Mouse (Mus musculus) right cerebral cortex, postnatal 14 days (tissue): ENCODE measurements around the gene Mdm2.
A peak's percentile ranks its signal among the peaks of the same experiment; 100 is the strongest.

Experiments used
- DNase-seq: peaks from one replicate; pipeline ENCODE4 v3.0.0; 2022

Gene Mdm2

DNA sequence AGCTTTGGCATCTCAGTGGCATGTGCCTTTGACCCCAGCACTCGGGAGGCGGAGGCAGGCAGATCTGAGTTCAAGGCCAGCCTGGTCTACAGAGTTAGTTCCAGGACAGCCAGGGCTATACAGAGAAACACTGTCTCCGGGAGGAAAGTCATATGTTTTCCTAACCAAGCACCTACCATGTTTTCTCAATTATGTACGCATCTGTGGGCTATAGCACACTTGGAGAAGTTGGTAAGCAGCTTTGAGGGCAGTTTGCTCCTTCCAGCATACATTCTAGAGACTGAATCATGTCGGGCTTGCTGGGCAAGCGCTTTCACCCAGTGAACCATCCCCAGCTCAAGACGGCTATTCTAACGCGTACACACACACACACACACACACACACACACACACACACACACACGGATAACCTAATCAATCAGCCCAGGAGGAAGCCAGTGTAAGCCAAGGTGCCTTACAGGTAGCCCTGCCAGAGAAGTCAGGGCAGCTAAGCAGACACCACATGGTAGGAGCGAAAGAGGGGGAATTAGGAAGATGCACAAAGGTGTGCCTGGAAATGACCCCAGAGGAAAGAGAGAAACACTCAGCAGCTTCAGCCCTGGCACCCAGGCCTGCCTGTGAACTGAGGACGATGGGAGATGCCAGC, 29.6 kb downstream of the Mdm2 start:
- DNase-seq: no peak

DNA sequence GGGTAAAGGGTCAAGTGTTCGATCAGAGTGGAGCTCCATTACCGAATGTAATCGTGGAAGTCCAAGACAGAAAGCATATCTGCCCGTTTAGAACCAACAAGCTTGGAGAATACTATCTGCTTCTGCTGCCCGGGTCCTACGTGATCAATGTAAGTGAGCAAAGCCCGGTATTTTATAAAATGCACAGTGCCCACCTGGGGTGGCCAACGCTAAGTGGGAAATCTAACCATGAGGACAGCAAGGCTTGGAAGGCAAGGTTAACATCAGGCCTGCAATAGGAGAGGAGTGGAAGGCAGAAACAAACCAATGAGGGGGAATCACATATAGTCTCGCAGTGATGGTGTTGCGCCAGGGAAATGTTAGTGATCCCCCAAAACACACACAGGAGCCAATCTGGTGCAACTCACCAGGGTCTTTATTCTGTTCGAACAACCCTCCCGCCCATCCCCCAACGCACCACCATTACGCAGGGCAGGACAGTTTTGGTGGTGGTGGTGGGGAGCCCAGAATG, 30.5 kb downstream of the Mdm2 start:
- DNase-seq: no peak

DNA sequence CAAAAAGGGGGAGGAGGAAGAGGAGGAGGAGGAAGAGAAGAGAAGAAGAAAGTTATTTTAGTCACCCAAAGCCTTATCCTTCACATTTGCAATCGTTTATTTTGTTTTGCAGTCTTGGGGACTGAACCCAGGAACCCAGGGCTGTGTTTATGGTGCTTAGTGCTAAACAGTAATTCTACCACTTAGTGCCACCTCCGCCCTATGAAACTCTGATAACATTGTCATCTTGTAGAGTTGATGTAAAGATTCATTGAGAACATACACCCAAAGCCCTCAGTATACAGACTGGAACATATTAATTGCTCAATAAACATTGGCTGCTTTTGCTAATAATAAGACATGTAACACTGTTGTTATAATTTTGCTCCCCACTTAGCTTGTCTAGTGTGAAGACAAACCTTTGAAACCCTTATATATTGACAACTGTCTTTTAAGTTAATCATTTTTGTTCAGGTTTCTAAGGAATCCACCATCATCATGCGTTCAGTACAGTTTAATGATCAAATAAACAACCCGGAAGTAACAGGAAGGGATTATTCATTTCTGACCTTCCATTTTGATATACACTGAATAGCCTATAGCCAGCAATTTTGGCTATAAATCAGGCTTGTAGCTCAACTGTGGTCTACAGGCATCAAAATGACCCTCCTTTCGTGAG, 31.4 kb downstream of the Mdm2 start:
- DNase-seq: no peak

DNA sequence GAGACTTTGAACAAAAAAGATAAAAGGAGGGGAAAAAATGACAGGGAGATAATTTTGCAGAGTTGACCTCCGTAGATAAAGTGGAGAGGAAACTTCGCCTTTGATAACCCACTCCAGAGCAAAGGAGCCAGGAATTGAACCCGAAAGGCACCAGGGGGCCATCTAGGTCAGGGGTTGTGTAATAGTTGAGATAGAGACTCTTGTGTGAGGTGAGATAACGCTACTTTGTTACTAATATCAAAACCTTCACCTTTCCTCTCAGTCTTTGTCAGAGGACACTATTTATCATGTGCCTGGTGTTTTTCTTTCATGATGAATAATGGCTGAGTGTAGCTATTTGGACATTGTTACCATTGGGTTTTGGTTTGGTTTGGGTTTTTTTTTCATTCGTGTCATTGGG, 32.2 kb downstream of the Mdm2 start:
- no peak for DNase-seq

DNA sequence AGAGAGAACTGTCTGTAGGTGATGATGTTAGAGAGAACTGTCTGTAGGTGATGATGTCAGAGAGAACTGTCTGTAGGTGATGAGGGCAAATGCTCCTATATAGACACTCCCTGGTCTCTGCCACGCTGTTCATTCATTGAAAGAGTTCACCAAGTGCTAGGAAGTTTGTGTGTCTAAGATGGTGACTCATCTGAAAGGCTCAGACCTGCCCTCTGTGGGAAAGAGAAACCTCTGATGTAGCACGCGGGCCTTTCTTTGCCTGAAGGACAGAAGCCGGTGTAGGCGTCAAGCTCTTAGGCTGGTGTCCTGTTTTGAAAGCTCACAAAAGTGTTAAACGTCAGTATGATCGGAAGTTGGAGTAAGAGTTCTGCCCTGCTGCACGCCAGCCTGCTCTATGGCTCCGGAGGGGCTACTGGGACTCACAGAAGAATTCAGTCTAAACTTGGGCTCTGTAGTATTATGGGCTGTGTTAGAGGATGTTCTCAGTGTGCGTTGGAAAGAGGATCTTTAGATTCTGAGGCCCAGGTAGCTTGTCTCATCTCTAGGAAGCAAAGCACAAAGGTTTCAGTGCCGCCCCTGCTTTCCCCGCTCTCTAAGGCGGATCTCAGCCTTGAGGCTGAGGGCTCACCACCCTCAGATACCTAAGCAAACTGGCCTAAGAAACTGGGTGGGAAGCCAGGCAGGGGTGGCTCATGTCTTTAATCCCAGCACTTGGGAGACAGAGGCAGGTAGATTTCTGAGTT, 32.9 kb downstream of the Mdm2 start:
- no peak for DNase-seq

DNA sequence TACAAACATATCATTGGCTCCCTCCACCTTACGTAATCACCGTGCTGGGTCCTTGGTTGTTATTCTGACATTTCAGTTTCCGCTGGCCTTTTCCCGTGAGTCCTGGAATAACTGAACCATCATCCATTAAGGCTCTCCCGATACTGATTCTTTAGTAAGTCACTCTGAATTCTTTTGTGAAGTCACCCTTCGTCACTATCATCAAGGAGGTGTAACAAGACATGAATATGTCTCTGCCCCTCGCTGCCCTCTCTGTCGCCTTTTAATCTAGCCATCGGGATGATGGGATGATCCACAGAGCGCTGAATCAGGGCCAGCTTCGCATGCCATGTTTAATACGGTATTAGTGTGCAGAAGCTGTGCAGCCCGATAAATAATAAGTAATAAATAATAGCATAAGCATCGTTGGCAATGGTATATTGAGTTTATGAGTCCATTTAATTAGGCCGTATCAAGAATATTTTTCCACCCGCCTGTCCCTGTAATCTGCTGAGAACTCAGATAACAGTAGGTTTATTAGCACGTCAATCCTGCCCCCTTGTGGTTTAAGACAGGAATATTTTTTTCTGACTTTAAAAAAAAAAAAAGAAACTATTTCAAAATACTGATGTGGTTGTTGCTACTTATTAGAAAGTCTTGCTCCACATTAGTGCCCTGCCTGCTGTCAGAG, 33.8 kb downstream of the Mdm2 start:
- no peak for DNase-seq

DNA sequence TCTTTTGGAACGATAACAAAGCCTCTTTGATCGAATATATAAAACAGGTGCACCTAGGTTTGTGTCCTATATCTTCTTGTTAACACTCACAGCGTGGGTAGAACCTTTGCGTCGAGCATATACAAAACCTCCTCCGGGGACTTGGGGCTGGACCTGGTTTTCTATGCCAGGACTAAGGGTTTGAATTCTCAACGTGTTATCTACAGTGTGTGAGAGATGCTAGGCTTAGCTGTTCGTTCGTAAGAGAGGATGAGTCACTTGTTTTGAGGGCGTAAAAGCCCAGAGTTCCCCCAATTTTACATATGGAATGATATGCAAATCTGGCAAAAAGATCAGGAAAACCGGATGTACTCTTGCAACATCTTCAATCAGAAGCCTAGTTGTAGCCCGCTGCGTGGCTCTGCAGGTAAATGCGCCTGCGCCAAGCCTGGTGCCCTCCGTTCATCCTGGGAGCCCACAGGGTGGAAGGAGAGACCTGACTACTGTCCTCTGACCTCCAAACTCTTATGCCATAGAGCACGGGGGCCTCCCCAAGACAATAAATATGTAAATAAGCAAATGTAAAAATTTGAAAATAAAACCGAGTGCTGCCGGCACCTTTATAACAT, 34.4 kb downstream of the Mdm2 start:
- DNase-seq: peak; percentile 43

DNA sequence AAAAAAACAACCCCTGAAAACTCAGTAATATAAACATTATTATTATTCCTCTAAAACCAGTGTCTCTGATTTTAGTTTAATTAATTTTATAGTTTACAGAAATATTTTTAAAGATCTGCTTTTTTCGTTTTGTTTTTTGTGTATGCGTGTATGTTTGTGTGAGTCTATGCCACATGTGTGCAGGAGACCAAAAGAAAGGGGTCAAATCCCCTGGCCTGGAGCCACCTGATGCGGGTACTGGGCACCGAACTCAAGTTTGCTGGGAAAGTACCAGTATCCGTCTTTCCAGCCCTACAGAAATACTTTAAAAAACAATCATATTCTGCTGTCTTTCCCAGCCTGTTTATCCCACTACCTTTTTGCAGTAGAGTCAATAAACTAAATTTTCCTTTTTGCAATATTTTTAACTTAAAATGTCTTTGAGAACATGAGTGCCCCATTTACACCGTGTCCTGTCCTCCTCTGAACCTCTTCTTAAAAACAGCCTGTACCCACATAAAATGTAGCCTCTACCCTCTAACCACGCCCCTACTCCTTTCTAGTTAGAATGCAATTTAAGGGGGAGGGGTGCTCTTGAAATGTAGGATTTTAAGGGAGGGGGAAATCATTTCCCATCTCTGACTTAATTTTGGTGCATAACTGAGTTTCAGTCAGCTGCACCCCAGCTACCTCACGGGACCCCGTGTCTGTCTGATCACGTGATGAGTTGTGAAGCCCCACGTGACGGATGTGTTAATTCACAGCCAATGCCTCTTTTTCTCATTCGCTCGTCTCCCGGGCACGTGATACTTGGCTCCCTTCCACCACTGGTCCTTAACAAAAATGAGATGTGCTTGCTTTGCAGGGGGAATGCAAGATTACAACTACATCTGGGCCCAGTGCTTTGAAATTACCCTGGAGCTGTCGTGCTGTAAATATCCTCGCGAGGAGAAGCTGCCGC, 35.2 kb downstream of the Mdm2 start:
- peak; percentile 83 for DNase-seq

DNA sequence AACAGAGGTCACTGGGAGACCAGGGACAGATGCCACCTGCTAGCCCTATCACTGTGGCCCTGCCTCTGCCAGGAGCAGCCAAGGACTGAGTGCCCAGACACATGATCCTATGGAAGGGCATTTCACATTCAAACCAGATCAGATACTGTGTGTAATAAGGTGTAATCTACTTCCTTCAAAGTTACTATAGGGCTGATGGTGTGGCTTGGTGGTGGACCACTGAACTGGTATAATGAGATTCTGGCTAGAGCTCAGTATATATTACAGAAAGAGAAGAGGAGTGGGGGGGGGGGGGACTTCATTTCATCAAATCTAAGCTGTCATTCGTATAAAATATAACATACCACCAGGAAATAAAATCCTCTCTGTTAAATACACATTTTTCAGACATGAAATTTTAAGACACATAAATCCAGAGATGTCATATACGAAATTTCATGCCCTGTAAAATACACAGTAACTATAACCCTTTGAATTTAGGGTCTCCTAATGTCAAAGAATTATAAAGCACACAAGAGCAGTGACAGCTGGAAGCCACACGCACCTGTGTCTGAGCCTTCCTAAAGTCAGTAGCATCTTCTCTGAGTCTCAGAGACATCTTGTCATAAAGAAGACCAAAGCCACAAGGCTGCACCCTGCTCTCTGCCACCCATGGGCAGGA, 36.1 kb downstream of the Mdm2 start:
- no peak for DNase-seq

DNA sequence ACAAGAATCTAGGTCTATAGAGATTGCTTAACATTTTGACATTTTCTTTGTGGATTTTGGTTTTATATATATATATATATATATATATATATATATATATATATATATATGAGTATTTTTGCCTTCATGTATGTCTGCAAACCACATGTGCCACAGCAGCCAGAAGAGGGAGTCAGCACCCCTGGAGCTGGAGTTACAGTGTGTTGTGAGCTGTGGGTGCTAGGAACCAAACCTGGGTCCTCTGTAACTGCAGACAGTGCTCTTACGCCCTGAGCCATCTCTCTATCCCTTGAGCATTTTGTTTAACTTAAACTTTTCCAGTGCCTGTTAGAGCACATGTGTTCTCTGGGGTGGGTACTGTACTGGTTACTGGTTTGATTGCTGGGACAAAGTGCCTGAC, 36.6 kb downstream of the Mdm2 start:
- DNase-seq: no peak

DNA sequence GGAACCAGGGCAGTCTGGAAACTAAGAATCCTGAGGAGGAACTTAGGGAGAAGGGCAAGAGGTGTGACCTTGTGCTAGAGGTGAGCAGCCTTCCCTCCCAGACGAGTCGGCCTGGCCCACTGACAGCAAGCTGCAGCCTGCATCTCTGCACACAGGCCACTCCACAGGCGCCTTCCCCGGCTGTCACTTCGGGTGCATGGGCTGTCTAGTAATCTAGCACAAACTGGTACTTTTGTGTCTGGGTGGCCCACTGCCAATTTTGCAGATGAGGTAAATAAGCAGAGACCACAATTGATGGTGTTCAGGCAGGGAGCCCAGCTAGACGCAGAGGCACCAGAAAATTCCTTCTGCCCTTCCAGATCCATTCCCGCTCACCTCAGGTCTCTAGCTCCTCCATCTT, 37.9 kb downstream of the Mdm2 start:
- peak; percentile 22 for DNase-seq

DNA sequence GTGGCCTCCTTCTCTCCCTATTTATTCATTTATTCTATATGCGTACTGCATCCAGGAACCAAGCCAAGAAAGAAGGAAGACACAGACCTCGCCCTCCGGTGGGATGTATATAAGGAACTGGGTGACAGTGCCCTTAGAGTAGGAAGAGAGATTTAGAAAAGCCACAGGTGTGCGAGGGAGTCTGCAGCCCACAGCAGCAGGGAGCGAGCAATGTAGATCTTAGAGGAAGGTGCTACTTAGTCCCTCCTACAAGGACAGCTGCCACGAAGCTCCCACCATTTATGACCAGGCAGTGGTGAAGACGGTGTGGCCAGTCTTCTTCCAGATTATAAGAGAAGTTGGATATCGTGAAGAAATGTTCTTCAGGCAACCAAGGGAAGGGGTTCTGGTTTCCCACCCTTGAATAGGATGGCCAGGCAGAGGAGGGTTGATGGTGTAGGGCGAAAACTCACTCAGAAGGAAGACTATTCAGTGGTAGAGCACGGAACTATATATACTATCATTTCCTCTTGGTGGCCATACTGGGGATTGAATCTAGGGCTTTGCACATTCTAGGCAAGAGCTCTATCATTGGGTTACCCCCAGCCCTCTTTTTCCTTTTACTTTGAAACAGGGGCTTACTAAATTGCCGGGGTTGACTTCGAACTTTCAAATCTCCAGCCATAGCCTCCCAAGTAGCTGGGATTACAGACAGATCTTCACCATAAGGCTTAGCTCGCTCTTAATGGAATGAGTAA, 38.5 kb downstream of the Mdm2 start:
- no peak for DNase-seq

DNA sequence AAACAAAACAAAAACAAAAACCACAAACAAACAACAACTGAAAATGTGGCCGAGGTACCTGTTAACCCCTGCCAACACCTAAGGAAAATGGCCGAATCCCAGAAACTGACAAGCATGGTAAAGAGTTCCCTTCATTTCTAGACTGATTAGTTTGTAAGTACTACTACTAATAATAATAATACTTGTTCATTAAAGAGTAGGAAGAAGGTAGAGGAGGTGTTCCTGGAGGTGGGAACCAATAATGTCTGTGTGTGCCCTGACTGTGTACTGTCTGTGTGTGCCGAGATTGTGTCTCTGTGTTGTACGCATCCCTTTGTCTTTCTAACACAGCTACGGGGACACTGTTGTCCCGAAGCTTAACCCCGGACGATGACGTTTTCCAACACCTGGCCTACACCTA, 39.3 kb downstream of the Mdm2 start:
- DNase-seq: no peak

DNA sequence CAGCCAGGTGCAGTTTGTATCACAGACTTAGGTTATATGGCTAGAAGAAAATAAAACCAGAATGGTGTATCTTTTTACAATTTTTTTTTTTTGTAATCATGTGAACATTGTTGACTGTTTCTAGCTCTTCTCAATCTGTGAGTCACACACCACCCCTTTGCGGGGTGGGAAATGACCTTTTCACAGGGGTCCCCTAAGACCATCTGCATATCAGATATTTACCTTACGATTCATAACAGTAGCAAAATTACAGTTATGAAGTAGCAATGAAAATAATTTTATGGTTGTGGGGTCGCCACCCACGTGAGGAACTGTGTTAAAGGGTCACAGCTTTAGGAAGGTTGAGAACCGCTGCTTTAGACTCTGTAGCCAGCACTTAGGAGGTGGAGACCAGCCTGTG, 39.8 kb downstream of the Mdm2 start:
- no peak for DNase-seq

DNA sequence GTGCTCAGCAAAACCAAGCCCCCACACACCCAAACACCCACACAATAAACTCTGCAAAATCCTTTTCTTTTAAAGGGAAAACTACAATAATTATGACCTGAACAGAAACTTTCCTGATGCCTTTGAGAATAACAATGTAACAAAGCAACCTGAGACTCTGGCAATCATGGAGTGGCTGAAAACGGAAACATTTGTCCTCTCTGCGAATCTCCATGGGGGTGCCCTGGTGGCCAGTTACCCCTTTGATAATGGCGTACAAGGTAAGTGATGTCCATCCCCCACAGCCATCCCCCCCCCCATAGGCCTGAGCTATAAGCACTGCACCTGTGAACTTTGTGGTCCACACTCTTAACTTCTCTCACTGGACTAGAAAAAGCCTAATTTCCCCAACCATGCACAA, 40.5 kb downstream of the Mdm2 start:
- DNase-seq: no peak

DNA sequence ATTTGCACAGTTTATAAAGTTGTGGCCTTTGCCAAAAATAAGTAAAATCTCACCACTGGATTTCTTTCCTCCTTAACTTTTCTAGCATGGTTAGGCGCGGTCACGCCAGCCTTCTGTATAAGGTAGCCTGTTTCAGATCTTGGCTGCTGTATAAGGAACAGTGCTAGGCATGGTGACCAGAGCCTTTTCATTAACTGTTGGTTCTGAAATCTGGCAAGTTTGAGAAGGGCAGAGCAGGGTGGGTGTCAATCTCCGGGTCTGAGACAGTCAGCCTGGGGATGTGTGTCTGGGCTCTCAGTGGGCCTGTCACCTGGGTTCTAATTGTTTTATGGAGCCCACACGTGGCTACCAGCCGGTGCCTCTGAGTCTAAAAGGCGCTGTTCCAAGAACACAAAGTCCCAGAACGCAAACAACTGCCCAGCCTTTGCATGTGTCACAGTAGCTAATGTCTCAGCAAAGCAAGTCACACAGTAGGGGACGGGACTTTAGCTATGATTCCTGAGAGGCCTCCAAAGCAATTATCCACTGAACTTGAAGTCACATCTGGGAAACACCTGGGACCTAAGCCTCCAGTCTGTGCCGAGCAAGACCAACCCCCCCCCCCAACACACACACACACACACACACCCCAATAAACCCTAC, 41.0 kb downstream of the Mdm2 start:
- no peak for DNase-seq

DNA sequence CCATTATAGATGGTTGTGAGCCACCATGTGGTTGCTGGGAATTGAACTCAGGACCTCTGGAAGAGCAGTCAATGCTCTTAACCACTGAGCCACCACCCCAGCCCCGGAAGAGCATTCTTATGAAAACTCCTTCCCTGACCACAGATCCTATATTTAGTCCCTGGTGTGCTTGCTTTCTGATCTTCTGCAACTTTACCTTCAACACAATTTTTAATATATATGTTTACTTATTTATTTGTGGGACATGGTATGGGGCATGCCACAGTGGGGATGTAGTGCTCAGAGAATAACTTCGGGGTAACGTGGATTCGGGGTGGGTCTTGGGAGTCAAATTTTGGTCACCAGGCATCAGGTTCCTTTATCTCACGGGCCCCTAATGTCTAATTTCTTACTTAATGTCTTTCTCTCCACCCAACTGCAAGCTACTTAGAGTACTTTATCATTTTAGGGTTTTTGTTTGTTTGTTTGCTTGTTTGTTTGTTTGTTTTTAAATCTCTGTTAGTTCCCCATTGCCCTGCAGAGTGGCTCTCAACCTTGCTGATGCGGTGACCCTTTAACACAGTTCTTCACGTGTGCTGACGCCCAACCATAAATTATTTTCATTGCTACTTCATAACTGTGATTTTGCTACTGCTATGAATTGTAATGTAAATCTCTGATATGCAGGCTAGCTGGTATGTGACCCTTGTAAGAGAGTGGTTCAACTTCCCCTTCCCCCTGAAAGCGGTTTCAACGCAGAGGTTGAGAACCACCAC, 41.8 kb downstream of the Mdm2 start:
- no peak for DNase-seq

DNA sequence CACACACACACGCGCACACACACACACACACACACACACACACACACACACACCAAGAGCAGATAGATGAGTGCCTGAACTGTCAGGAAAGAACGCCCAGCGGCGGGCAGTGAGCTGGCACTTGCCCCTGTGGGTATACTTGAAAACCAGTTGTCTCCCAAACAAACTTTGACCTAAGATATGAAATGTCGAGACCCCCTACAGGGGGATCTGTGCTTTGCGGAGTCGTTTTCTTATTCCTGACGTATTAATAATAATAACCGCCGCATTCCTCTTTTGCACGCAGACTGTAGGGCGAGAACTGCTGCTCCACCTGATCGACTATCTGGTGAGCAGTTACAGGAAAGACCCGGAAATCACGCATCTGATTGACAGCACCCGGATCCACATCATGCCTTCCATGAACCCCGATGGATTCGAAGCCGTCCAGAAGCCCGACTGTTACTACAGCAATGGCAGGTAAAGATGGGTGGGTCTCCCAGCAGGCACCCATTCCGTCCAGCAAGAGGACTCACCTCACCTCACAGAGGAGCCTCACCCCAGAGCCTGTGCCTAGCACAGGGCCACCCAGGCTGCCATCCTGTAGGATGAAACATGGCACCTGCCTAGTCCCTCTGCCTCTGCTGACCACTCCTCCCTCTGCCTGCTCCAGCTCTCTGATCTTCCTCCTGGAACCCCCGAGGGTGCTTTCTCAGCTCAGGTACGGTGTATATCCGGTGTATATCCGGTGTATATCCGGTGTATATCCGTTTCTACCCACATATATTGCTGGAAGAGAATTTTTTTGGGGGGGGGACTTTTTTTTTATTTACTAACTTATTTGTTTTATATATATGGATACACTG, 42.7 kb downstream of the Mdm2 start:
- no peak for DNase-seq
